Mouse (Mus musculus) ZHBTc4 (cell line): Measurements from ENCODE around the gene Arid5a.
A peak's percentile ranks its signal among the peaks of the same experiment; 100 is the strongest.

Experiments
- DNase-seq: peaks from one replicate; pipeline ENCODE4 v3.0.0-alpha.2; 2011; ENCODE audit warnings: low read depth, low spot score

Gene Arid5a

GRCm38 (mm10) chr1:36323746-36324448 is 16.4 kb downstream of the Arid5a start:
- peak; percentile 87 for DNase-seq

DNA sequence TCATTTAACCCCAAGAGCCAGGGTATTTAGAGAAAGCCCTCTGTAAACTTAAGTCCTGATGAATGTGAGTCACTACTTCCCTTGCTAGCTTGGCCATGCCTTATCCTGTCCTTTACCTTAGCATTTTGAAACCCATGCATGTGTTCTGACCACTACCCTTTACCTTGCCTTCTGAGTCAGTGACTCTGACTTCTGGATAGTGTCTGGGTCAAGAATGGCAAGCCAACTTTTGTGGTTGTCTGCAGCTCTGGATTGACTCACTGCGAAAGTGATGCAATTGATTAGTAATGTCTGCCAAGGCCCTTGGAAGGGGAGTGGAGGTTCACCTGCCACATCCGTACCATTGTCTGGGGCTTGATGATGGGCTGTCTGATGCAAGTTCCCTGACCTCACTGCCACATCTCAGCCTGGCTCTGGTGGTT is 18.4 kb downstream of the Arid5a start:
- no peak for DNase-seq

GRCm38 (mm10) chr1:36326815-36327214 is 19.3 kb downstream of the Arid5a start:
- DNase-seq = no peak

GRCm38 (mm10) chr1:36331743-36332142 is 24.2 kb downstream of the Arid5a start:
- no peak for DNase-seq

GRCm38 (mm10) chr1:36332955-36333887 is 25.7 kb downstream of the Arid5a start:
- no peak for DNase-seq

DNA sequence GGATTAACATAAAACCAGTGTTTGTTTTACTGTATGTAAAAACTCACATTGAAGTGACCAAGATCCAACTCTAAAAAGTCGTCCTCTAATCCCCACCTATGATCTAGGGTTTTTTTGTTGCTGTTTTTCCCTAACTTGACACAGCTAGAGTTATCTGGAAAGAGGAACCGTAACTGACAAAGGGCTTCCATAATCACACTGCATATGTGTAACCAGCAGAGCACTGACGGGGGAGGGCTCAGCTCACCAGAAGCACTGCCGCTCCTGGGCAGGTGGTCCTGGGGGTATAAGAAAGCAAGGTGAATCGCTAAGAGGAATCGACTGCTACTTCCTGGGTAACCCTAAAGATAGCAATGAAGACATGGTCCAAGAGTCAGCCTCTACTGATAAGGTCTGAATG is 35.0 kb downstream of the Arid5a start:
- DNase-seq = no peak

DNA sequence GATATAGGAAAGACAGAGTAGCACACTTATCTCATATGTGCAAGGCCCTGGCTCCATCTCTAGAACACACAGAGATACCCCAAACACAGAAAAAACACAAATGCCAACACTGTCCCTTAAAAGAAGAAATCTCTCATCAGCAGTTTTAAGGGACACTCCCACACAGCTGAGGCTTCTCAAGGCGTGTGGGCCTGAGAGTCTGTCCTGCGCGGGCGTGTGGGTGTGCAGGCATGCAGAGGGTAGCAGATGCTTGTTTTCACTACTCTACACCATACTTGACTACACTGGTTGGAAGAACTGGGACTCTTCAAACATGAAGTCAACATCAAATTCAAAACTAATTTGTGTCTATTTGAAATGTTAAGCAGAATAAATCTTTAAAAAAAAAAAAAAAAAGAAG is 44.8 kb downstream of the Arid5a start:
- DNase-seq = no peak

GRCm38 (mm10) chr1:36356955-36357695 is 49.6 kb downstream of the Arid5a start:
- DNase-seq = no peak

- DNase-seq = peak; percentile 38
Observed at GRCm38 (mm10) chr1:36367698-36368097, 60.2 kb downstream of the Arid5a start.

- peak; percentile 69 for DNase-seq
Observed at GRCm38 (mm10) chr1:36368112-36368968, 60.8 kb downstream of the Arid5a start.

DNA sequence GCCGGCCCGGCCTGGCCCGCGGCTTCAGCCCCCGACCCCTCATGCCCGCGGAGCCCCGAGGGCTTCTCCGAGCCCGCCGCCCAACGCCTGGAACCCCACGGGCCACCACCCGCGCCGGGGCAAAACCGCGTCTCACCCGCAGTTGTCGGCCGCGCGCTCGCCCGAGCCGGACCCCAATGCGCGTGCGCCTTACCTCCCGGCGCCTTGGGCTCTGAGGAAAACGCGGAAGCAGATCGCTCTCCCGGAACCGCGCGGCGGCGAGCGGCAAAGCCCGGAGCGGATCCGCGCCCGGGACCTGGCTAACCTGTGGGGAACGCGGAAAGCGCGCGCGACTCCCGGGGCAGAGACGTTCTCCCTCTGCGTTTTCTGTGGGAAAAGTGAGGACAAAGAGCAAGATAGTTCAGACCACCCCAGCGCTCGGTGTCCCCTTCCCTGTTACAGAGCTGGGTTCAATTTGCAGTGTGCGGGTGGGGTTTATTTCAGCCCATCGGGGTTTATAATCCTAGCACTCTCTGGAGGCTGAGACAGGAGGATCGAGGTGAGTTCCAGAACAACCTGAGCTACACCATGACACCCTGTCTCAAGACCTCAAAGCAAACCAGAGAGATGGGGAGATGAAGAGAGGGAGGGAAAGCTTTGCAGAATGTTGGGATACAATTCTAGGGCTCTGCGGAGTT is 61.6 kb downstream of the Arid5a start, which contains the start of gene Kansl3:
Gene Kansl3, minus strand, starts transcription at position 213 of the 677 bp plus-strand sequence.
- DNase-seq = peak; percentile 97

DNA sequence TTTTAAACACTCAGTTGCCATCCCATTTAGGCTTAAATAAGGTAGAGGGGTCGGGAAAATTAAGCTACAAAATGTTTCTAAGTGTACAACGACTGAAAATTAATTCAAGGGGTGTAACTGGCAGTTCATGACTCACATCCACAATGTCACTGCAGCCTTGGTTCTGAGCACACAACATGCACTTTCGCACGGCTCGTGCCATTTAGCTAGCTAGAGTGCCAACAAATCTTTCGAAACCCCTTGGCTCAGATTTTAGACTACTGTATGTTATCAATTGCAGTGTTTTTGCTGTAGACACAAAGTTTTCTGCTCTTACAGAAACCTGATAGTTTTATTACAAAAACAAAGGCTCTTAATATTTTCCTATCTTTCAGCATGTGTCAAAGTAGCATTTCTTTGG is 63.4 kb downstream of the Arid5a start:
- no peak for DNase-seq

DNA sequence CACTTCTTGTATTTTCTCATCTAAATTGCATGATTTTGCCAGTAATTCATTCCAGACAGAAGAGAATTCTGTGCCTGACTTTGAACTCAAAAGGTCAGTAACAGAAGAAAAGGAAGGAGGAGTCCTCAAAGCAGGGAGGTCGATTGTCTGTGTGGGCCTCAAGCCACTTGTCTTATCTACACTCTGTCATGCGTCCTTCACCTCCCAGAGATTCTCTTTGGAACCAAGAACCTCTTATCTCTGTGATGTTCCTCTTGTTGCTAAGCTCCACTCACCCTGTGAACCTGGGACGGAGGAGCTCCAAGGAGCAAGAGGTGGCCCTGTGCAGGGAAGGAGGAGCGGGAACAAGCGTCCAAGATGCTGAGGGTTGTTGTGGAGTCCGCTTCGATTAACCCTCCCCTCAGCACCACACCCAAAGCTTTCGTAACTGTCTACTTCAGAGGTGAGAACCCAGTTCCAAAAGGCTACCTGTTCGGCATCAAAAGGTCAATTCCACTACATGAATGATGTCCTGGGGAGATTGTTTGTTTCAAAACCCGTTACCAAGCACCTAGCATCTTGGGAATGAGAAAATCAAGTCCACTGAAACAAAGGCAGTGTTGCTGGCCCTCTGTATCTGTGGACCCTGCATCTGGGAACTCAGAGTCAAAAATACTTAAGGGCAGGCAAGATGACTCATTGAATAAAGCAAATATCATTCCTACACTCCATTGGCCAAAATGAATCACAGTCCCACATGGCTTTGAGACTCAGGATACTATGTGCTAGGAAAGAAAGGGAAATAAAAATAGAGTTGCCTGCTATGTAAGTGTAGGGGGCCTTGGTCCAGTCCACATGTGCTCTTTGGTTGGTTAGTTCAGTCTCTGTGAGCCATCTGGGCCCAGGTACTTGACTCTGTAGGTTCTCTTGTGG is 64.7 kb downstream of the Arid5a start, which contains the start of gene Fer1l5:
Gene Fer1l5, plus strand, starts transcription at position 358 of the 912 bp plus-strand sequence.
- no peak for DNase-seq
